Mouse (Mus musculus) frontal cortex, adult (tissue): ENCODE results near the gene Mapk8.

ENCODE experiments used
- ATAC-seq: cut with Nextera tagmentation; 2 replicates; pipeline ENCODE4 v1.9.2; 2017; ENCODE audit warnings: mild to moderate bottlenecking, moderate library complexity, mixed read lengths; ENCODE audit not compliant: low TSS enrichment

Mapk8 gene

GRCm38 (mm10) chr14:33348146-33348545, 98.8 kb downstream of the Mapk8 start:
- no peak for ATAC-seq

- no peak for ATAC-seq
These were observed 99.2 kb downstream of the Mapk8 start for GRCm38 (mm10) chr14:33347738-33348137.

GRCm38 (mm10) chr14:33346546-33346945, 100.4 kb downstream of the Mapk8 start:
- ATAC-seq = no peak

GRCm38 (mm10) chr14:33343131-33343725, 103.7 kb downstream of the Mapk8 start:
- ATAC-seq = no peak

- no peak for ATAC-seq
These were observed 108.3 kb downstream of the Mapk8 start for GRCm38 (mm10) chr14:33338684-33339083.

GRCm38 (mm10) chr14:33335733-33336132, 111.2 kb downstream of the Mapk8 start:
- no peak for ATAC-seq

- no peak for ATAC-seq
These were observed 112.6 kb downstream of the Mapk8 start for GRCm38 (mm10) chr14:33334402-33334801.

- ATAC-seq = peak; percentile 39
These were observed 113.1 kb downstream of the Mapk8 start for GRCm38 (mm10) chr14:33333833-33334232.

- no peak for ATAC-seq
These were observed 115.3 kb downstream of the Mapk8 start for GRCm38 (mm10) chr14:33331627-33332026.

- no peak for ATAC-seq
These were observed 116.0 kb downstream of the Mapk8 start for GRCm38 (mm10) chr14:33330986-33331385.

- ATAC-seq = no peak
These were observed 117.6 kb downstream of the Mapk8 start for GRCm38 (mm10) chr14:33329297-33329805.

GRCm38 (mm10) chr14:33328369-33328768, 118.6 kb downstream of the Mapk8 start:
- ATAC-seq = peak; percentile 61
